Mouse (Mus musculus) kidney, adult 10 weeks (tissue): ENCODE results near the gene Mfsd2a. TPM values are rescaled to one million over a fixed set of nuclear protein-coding genes. Genes with fewer than 3 reads are reported as not detected.

Experiments
- polyA plus RNA-seq: library from polyadenylated mRNA; stranded (reverse); fragments of 350-450 nt; fragmentation: Illumina TruSeq; extraction: RNeasy Lipid Tissue Mini Kit (QIAGEN cat#74804); gene quantifications from one replicate; pipeline ENCODE4 v1.2.3, GENCODE M21; 2014; ENCODE audit warnings: low read depth, low replicate concordance

The Mfsd2a gene
- 1.3 TPM for polyA plus RNA-seq

DNA sequence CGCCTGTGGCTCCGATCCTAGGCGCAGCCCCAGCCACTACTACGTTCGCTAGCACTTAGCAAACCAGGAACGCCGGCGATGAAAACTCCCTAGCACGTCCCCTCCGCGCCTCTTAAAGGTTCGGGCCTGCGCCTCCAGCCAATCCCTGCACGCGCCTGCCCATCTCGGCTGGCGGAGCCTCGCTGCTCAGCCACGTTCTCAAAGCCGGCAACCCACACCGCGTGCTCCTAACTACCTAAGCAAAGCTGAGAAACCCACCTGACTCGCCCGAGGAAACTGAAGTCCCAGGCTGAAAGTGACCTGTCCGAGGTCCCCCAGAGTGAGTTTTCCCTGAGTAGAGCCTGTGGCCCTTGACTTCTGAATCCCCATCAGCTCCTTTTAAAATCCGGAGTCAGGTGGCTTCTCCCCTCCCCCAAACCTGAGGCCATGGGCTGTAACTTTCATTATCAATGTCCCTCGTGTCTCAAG, at the start of gene Mfsd2a:
Mfsd2a (minus strand) TSS at position 89 of the 468 bp plus-strand sequence.

DNA sequence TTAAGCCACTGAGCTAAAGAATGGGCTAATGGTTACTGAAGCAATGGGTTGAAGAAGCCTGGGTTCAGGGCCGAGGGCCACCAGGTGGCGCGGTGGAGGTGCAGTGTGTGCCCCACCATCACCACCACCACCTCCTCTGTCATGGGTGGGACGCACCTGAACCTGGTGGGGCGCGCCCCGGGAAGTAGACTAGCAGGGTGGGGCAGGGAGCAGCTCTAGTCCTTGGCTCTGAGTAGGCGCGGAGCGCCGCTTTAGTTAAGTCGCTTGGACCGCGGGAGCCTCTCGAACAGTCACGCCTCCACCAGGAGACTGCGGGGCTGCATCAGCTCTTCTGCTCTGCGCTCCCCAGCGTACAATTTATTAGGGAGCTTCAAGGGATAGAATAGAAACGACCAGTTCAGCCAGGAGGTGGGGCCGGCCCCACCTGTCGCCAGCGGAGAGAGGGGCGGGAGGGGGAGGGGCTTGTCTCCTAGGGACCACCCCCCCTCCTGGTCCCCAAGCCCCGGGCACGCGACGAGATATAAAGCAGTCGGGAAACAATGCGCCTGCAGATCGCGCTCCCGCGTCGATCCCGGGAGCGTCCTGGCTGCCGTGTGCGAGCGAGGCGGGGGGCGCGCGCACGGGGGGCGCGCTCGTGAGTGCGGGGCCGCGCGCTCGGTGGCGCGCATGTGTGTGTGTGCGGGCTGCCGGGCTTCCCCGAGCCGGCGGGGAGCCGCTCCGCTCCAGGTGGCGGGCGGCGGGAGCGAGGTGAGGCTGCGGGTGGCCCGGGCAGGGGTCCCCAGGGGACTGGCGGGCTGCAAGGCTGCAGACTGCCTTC, 34.6 kb upstream of the Mfsd2a start, which contains the start of gene Mycl:
Mycl (plus strand) TSS at position 249 of the 817 bp plus-strand sequence.

Other genes with a start within 250 kb of the Mfsd2a start
- gene Ppt1, start 124.9 kb downstream of the Mfsd2a start, polyA plus RNA-seq, result 224 TPM
- 66.9 TPM for gene Cap1, start 75.1 kb downstream of the Mfsd2a start, polyA plus RNA-seq
- gene Mycl, start 34.5 kb upstream of the Mfsd2a start, polyA plus RNA-seq, result 0.32 TPM
- 11.8 TPM for gene Trit1, start 55.4 kb upstream of the Mfsd2a start, polyA plus RNA-seq
- not detected for gene Bmp8b, start 144.0 kb upstream of the Mfsd2a start, polyA plus RNA-seq
- gene Oxct2b, start 155.1 kb upstream of the Mfsd2a start, polyA plus RNA-seq, result not detected
- 9.7 TPM for gene Ppie, start 178.8 kb upstream of the Mfsd2a start, polyA plus RNA-seq
- 0.61 TPM for gene Hpcal4, start 222.0 kb upstream of the Mfsd2a start, polyA plus RNA-seq
- gene Nt5c1a, start 240.3 kb upstream of the Mfsd2a start, polyA plus RNA-seq, result not detected